Mouse (Mus musculus): Measurements from ENCODE around the gene Nkx6-1.

Nkx6-1 gene

DNA sequence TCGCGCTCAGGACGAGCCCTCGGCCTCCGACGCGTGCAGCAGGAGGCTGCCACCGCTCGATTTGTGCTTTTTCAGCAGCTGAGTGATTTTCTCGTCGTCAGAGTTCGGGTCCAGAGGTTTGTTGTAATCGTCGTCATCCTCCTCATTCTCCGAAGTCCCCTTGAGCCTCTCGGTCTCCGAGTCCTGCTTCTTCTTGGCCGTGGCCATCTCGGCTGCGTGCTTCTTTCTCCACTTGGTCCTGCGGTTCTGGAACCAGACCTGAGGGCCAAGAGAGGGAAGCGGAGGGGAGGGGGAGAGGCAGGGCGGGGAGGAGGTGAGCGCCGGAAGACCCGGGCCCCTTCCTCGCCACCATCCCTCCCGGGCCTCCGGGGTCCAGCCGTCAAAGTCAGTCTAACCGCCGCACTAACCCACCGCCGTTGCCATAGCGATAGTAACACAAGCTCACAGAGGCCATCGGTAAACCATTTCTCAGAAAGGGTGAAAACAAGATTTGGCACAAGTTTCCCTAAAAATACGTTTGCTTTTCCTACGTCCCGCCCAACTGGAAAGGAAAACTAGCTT, 5.3 kb downstream of the Nkx6-1 start:
- no peak for DNase-seq (ENCODE audit: extremely low read depth, low read depth)

DNA sequence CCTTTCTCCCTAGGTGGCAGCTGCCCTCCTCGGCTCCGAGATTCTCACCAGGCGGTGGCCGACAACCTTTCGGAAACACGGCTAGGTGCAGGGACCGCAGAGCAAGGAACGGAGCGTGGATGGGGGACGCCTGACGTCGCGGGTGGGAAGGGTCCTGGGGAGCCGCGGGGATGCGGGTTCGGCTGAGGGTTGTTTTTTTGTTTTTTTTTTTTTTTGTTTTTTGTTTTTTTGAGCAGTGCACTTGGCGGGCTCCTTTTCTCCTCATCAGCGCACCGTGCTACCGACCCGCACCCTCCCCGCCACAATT, 5.9 kb downstream of the Nkx6-1 start:
- no peak for DNase-seq (ENCODE audit: extremely low read depth, low read depth)

DNA sequence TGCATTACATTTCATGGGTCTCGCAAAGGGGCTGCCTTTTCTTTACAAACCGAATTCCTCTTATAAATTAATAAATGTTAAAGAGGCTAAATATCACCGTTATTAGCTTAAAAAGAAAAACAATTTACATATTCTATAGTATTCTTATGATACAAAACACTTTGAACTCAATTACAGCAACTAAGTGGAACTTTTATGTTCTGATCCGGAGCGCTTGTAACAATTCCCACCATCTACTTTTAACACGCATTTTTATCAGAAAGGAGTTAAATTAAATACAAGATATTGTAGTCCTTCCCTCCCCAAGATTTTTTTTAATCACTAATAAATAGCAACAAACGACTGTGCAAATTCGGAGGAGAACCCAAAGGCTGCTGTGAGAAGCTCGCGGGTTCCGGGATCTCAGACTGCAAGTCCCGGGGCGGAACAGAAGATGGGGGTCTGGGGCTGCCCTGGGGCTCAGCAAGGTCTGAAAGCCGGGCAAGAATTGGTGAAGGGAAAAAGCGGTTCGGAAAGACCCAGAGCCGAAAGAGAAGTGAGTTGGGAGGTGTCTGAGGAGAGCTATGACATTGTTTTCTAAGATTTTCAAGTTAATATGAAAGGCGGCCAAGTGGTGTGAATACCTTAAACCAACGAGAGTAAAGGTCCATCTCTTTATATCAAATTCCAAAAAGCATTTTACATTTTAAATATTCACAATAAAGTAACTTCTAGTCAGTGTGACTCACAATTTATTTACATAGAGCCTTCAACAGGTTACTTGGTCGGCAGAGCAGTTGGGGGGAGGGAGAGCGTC, 6.4 kb downstream of the Nkx6-1 start:
- DNase-seq (ENCODE audit: extremely low read depth, low read depth) = no peak

DNA sequence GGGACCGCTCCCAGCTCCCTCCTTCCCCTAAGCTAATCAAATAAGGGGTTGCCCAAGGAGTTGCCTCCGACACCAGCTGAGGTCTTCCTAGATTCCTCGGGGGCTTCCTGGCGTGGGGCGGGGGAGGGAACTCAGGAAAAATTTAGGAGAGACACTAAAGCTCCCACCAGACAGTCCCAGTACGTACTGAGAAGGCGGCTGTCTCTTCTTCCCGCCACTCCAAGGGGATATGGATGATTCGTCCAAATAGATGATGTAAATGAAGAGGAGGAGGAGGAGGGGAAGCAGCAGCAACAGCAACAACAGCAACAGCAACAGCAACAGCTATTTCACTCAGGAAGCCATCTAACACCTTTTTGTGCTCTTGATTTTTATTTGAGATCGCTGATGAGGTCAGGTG, 7.1 kb downstream of the Nkx6-1 start:
- DNase-seq (ENCODE audit: extremely low read depth, low read depth) = no peak

DNA sequence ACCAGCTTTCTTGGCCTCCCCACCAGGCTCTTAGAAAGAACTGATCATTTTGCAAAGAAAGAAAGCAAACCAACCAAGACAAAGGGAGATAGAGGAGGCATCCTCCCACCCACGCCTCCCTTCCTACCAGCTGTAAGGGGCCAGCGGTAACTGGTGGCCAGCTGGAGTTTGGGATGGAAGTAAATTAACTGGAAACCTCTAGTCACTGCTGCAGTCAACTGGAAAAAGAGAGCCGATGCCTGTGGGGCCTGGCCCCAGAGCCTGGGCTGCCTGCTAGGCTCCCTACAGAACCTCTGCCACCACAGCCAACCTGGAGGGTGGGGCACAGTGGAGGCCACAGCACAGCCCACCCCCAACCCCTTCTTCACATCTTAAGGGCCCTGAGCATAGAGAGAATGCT, 8.7 kb downstream of the Nkx6-1 start:
- no peak for DNase-seq (ENCODE audit: extremely low read depth, low read depth)

DNA sequence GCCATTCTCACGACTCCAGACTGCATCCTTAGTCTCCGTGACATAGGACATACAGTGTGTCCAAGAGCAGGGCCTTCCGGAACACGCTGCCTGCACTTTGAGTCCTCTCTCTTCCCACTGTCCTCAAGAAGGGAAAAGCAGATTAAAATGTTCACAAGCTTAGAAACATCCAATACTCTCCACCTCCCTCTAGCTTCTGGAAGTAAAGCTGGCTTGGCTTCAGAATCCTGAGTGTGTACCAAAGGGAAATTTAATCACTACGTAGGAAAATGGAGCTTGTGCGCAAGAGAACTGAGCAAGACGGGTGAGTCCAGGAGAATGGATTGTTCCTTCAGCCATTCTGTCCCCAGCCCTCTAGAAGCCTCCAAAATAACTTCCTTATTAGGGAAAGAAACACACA, 9.4 kb downstream of the Nkx6-1 start:
- no peak for DNase-seq (ENCODE audit: extremely low read depth, low read depth)

DNA sequence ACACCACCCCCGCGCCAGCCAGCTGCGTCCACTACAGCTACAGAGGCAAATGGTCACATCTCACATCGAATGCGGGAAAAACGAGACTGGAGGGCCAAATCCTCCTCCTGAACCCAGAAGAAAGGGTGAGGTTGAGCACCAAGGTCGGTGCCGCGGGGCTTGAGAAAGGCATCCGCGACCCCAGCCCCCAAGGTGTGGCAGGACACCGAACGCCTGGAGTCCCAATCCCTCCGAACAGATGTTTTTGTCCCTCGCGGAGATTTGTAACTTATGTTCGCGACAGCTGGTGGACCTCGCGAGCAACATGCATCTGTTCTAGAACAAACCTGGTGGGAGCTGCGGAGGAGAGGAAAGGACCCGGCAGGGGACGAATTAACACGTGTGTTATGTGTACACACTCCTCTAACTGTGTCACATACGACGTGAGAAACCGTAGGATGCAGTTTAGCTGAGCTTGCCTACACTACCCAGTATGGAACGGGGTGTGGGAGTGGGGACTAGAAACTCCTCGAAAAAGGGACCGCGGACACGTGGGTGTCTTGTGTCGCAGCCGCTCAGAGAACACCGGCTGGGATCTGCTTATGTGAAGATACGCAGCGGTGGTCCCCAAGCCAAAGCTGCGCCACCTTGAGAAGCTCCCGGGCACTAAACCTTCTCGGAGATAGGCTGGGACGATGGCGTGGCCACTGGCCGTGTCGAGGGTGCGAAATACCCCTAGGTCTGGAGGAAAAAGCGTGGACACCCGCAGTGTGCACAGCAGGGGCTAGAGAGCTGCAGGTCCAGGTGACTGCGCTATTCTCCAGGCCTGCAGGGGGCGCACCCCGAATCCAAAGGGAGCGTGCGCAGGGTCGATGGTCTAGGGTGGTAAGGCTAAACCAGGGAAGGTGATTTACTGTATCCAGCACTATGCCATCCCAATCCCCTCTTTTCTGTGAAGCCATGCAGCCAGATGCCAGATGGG, 16.8 kb downstream of the Nkx6-1 start:
- no peak for DNase-seq (ENCODE audit: extremely low read depth, low read depth)

DNA sequence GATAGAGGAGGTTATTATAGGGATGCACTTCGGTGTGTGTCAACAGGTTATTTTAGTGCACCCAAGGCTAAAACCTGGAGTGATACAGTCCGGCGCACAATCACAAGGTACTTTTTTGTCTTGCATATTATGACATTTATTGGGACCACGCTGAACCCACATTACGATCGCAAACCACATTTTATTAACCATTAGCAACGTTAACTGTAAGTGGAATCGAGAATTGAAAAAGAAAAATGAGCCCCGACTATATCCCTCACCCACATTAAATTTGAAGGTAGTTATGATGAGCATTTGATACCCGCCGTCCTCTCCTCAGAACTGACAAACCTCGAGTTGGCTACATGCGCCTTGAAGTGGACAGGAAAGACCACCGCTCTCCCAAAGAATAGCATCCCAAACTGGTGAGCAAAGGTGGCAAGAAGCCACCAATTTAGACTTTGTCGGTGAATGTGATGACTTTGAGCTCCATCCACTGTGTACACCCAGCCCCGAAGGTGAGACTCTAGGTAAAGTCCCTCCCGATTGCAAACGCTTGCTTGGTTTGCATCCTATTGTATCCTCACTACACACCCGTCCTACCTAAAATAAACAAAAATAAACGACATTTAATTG, 17.7 kb downstream of the Nkx6-1 start:
- no peak for DNase-seq (ENCODE audit: extremely low read depth, low read depth)

DNA sequence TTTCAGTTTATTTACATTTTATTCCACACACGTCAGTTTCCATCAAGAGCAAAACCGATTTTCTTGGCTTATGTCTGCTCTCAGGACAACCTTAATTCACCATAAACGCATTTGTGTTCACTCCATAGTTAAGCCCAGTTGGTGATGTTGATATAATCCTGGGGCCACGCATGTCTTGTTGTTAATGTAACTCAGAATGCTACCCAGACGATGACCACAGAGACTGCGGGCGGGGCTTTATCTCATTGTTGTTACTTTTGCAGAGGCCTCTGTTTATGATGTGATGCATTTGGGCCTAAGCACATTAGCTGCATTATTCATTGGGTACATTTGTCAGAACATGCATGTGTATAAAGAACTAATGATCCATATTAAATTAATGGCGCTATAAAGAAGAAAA, 19.7 kb downstream of the Nkx6-1 start:
- no peak for DNase-seq (ENCODE audit: extremely low read depth, low read depth)

DNA sequence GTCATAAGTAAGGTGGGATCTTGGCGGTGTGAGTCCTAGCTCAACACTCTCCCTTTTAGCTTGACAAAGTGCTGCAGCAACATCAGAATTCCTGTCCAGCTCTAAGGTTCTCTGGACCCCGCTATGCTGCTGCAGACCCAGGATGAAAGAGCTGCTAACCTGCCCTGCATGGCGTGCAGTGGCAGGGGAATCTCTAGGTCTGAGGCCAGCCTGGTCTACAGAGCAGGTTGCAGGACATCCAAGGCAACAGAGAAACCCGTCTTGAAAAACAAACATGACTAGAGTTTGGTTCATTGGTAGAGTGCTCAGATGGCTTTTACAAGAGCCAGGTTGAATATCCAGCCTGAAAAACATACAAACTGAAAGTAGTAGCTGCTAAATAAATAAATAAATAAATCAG, 26.7 kb downstream of the Nkx6-1 start:
- DNase-seq (ENCODE audit: extremely low read depth, low read depth) = no peak

Data from MEL-GATA-1-ER (cell line).